Mouse (Mus musculus): ENCODE measurements around the gene Rab37.
A peak's percentile ranks its signal among the peaks of the same experiment; 100 is the strongest.

Rab37 gene

GRCm38 (mm10) chr11:115091362-115091901 is at the start of gene Rab37:
Gene Rab37, plus strand, starts transcription at chr11:115091431.
- DNase-seq: peak; percentile 78

GRCm38 (mm10) chr11:115048259-115048658 is 43.0 kb upstream of the Rab37 start, which contains the start of gene Cd300ld3:
Gene Cd300ld3, minus strand, starts transcription at chr11:115048409.
- peak; percentile 62 for DNase-seq

- DNase-seq: peak; percentile 98
Measured at GRCm38 (mm10) chr11:115049282-115049895, 41.8 kb upstream of the Rab37 start.

GRCm38 (mm10) chr11:115052206-115052605 is 39.0 kb upstream of the Rab37 start:
- no peak for DNase-seq

GRCm38 (mm10) chr11:115052991-115053390 is 38.2 kb upstream of the Rab37 start:
- no peak for DNase-seq

GRCm38 (mm10) chr11:115054537-115054936 is 36.7 kb upstream of the Rab37 start:
- no peak for DNase-seq

- DNase-seq: no peak
Measured at GRCm38 (mm10) chr11:115058701-115059100, 32.5 kb upstream of the Rab37 start.

- no peak for DNase-seq
Measured at GRCm38 (mm10) chr11:115059797-115060196, 31.4 kb upstream of the Rab37 start.

- DNase-seq: no peak
Measured at GRCm38 (mm10) chr11:115062077-115062476, 29.2 kb upstream of the Rab37 start, which contains the start of gene Cd300e. Gene Cd300e, minus strand, starts transcription at chr11:115062177.

- no peak for DNase-seq
Measured at GRCm38 (mm10) chr11:115066768-115067167, 24.5 kb upstream of the Rab37 start.

GRCm38 (mm10) chr11:115071015-115071551 is 20.1 kb upstream of the Rab37 start:
- DNase-seq: no peak

GRCm38 (mm10) chr11:115071631-115072294 is 19.5 kb upstream of the Rab37 start:
- DNase-seq: no peak

GRCm38 (mm10) chr11:115073002-115073401 is 18.2 kb upstream of the Rab37 start:
- DNase-seq: no peak

- DNase-seq: no peak
Measured at GRCm38 (mm10) chr11:115075407-115075806, 15.8 kb upstream of the Rab37 start.

- no peak for DNase-seq
Measured at GRCm38 (mm10) chr11:115075859-115076258, 15.4 kb upstream of the Rab37 start.

GRCm38 (mm10) chr11:115077436-115077835 is 13.8 kb upstream of the Rab37 start:
- no peak for DNase-seq

GRCm38 (mm10) chr11:115078680-115079079 is 12.6 kb upstream of the Rab37 start:
- no peak for DNase-seq

GRCm38 (mm10) chr11:115080886-115081285 is 10.3 kb upstream of the Rab37 start:
- peak; percentile 87 for DNase-seq

- no peak for DNase-seq
Measured at GRCm38 (mm10) chr11:115081373-115081772, 9.9 kb upstream of the Rab37 start.

GRCm38 (mm10) chr11:115082196-115082595 is 9.0 kb upstream of the Rab37 start:
- no peak for DNase-seq

GRCm38 (mm10) chr11:115083376-115084139 is 7.7 kb upstream of the Rab37 start:
- peak; percentile 88 for DNase-seq

- peak; percentile 70 for DNase-seq
Measured at GRCm38 (mm10) chr11:115084595-115084994, 6.6 kb upstream of the Rab37 start.

GRCm38 (mm10) chr11:115085064-115085463 is 6.2 kb upstream of the Rab37 start:
- no peak for DNase-seq

Measured in cerebellum, adult 9-10 months (tissue).